Mouse (Mus musculus): ENCODE data around the gene Rnf25. TPM values are rescaled to one million over a fixed set of nuclear protein-coding genes. Genes with fewer than 3 reads are reported as not detected.

The Rnf25 gene
- polyA plus RNA-seq, 1 experiment, result 127 TPM

Other genes starting within 250 kb of the Rnf25 start
- 5.3 and 6.0 TPM in 2 replicates for gene Catip, start 239.3 kb downstream of the Rnf25 start, polyA plus RNA-seq (2012; rRNA removed)
- 5.5 and 9.1 TPM in 2 replicates for gene Slc11a1, start 226.2 kb downstream of the Rnf25 start, polyA plus RNA-seq (2012; rRNA removed)
- gene Ctdsp1, start 209.9 kb downstream of the Rnf25 start, polyA plus RNA-seq (2012; rRNA removed), result 27.4 and 27.7 TPM in 2 replicates
- gene Vil1, start 192.0 kb downstream of the Rnf25 start, polyA plus RNA-seq (2012; rRNA removed), result 0.42 and 0.82 TPM in 2 replicates
- 26.3 and 26.8 TPM in 2 replicates for gene Cnot9, start 95.3 kb downstream of the Rnf25 start, polyA plus RNA-seq (2012; rRNA removed)
- 15.8 and 19.2 TPM in 2 replicates for gene Plcd4, start 58.5 kb downstream of the Rnf25 start, polyA plus RNA-seq (2012; rRNA removed)
- gene Usp37, start 57.1 kb downstream of the Rnf25 start, polyA plus RNA-seq (2012; rRNA removed), result 9.8 and 12.2 TPM in 2 replicates
- 23.4 and 24.8 TPM in 2 replicates for gene Zfp142, start 13.2 kb downstream of the Rnf25 start, polyA plus RNA-seq (2012; rRNA removed)
- gene Bcs1l, start 13.1 kb downstream of the Rnf25 start, polyA plus RNA-seq (2012; rRNA removed), result 26.4 and 31.5 TPM in 2 replicates
- gene Stk36, start within 50 bp of the Rnf25 start, polyA plus RNA-seq (2012; rRNA removed), result 5.5 and 6.2 TPM in 2 replicates
- 18.8 and 19.2 TPM in 2 replicates for gene Ttll4, start 60.3 kb upstream of the Rnf25 start, polyA plus RNA-seq (2012; rRNA removed)
- gene Cyp27a1, start 112.2 kb upstream of the Rnf25 start, polyA plus RNA-seq (2012; rRNA removed), result 14.1 and 14.5 TPM in 2 replicates
- gene Prkag3, start 147.8 kb upstream of the Rnf25 start, polyA plus RNA-seq (2012; rRNA removed), result 0.76 and 0.88 TPM in 2 replicates
- gene Wnt6, start 170.5 kb upstream of the Rnf25 start, polyA plus RNA-seq (2012; rRNA removed), result 7.9 and 8.9 TPM in 2 replicates
- gene Wnt10a, start 190.1 kb upstream of the Rnf25 start, polyA plus RNA-seq (2012; rRNA removed), result 6.0 and 7.2 TPM in 2 replicates